Mouse (Mus musculus) G1E (cell line): Measurements from ENCODE around the gene Paxip1. TPM values are rescaled to one million over a fixed set of nuclear protein-coding genes. Genes with fewer than 3 reads are reported as not detected.

ENCODE experiments used
- ATAC-seq: 2 replicates; pipeline ENCODE4 v1.8.0; 2016; ENCODE audit warnings: mild to moderate bottlenecking; ENCODE audit not compliant: insufficient number of reproducible peaks, poor library complexity, low FRiP score, severe bottlenecking; ENCODE audit errors: extremely low read depth
- DNase-seq: peaks from one replicate; pipeline ENCODE4 v3.0.0; 2012; ENCODE audit warnings: low spot score
- H3K27me3 ChIP-seq: 2 replicates; pipeline ENCODE4 v1.6.1; 2012; ENCODE audit warnings: mild to moderate bottlenecking, low read length, inconsistent platforms; ENCODE audit not compliant: insufficient read depth
- H3K36me3 ChIP-seq: replicated peaks from 2 replicates; pipeline ENCODE3; 2012; ENCODE audit warnings: mild to moderate bottlenecking, inconsistent platforms
- H3K4me1 ChIP-seq: 2 replicates; pipeline ENCODE4 v1.6.1; 2012; ENCODE audit warnings: low read depth, low read length, inconsistent platforms, mixed read lengths; ENCODE audit not compliant: insufficient read depth
- H3K4me3 ChIP-seq: 2 replicates; pipeline ENCODE4 v1.5.1; 2012; ENCODE audit warnings: low read depth, mild to moderate bottlenecking, inconsistent platforms, low read length, moderate library complexity, mixed read lengths
- H3K9me3 ChIP-seq: replicated peaks from 2 replicates; pipeline ENCODE4 v1.6.1; 2012; ENCODE audit warnings: inconsistent platforms
- CTCF ChIP-seq: IDR thresholded peaks from 2 replicates; pipeline ENCODE4 v1.5.1; 2012; ENCODE audit warnings: low read depth, low read length, inconsistent platforms, mixed read lengths
- GATA1 ChIP-seq: IDR thresholded peaks from 2 replicates; pipeline ENCODE4 v1.6.1; 2012; ENCODE audit warnings: borderline replicate concordance, low read length, inconsistent platforms, mixed read lengths
- GATA2 ChIP-seq: IDR thresholded peaks from 2 replicates; pipeline ENCODE4 v1.6.1; 2012; ENCODE audit warnings: low read depth, low read length, inconsistent platforms, borderline replicate concordance
- POLR2AphosphoS5 ChIP-seq: IDR thresholded peaks from 2 replicates; pipeline ENCODE4 v1.6.1; 2012; ENCODE audit warnings: low read depth, low read length, inconsistent platforms; ENCODE audit not compliant: insufficient replicate concordance
- TAL1 ChIP-seq: conservative IDR thresholded peaks from 2 replicates; pipeline ENCODE4 v1.6.1; 2012; ENCODE audit warnings: low read depth, low read length, inconsistent platforms, mixed read lengths
- polyA plus RNA-seq: library from polyadenylated mRNA; stranded (reverse); fragments of >175 nt; gene quantifications from 2 replicates; pipeline ENCODE4 v1.2.3, GENCODE M21; 2012
- total RNA-seq, 2 experiments: library from RNA; stranded (forward) in 1 of 2; stranded (reverse) in 1 of 2; fragments of 200-1000 nt in 1 of 2; fragments of >200 nt in 1 of 2; fragmentation: Nextera tagmentation in 1 of 2; gene quantifications; 2 replicates each; pipeline ENCODE4 v1.2.3; 2014 to 2017

Gene Paxip1
- total and polyA plus RNA-seq, 3 experiments = 26.4 to 42.9 (median 30.5) TPM

DNA sequence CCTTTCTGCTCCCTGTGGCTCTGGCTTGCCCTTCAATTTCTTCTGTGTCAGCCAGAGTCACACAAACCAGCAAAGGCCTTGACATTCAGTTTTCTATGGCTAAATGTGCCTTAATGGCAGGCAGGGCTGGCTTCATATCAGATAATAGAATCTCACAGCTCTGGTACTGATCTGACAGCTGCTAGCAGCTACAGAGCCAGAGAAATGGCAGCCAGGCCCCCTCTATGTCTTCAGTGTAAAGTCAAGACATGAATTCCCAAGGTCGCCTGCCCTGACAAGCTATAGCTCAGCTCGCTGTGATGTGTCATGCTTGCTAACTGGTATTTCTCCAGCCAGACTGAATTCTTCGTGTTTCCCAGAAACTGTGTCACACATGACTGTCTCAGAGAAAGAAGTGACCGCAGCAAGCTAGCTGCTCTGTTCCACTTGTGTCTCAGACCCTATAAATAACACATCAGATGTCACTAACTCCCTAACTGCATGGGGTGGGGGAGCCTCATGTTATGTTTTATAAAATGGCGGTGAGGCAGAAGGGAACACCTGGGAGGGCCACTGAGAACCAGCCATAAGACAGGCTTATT is 59.1 kb downstream of the Paxip1 start:
- Histone ChIP-seq H3K9me3 (0 out of 2 replicates have a peak, but pooled peaks cover 3% of the 10 kb centered on the region), H3K4me3 (no peak overlapping the region), H3K4me1 (no peaks in the 10 kb centered on the region), H3K27me3 (peaks cover 34% of the 10 kb centered on the region), H3K36me3 (no peaks in the 10 kb centered on the region)
- TF ChIP-seq CTCF = no peak
- DNase-seq (no peak), ATAC-seq (no peak)

DNA sequence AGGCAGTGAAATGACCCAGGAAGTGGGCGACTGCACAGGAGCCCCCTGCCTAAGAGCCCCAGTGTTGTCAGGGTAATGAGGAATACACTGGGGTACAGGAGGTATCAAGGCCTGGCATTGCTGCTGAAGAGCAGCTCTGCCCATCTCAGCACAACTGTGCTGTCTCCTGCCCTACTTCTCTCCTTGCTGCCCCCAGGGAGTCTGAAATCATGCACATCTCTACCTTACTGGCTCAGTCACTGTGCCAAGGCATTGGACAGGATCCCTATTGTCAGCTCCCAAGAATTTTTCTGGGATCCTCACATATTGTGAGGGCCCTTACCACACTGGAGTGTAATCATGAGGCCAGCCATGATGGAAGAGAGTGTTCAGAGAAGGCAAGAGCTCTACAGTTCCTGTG is 60.1 kb downstream of the Paxip1 start:
- TF ChIP-seq CTCF = no peak
- TF ChIP-seq GATA1 = no peak
- no peak for TF ChIP-seq TAL1
- no peak for TF ChIP-seq POLR2AphosphoS5
- TF ChIP-seq GATA2 = no peak
- ATAC-seq = no peak
- no peak for DNase-seq
- H3K9me3 ChIP-seq = 0 out of 2 replicates have a peak, but pooled peaks cover 3% of the 10 kb centered on the region
- H3K27me3 ChIP-seq = peaks cover 35% of the 10 kb centered on the region
- H3K4me3 ChIP-seq = no peak overlapping the region
- H3K36me3 ChIP-seq = no peaks in the 10 kb centered on the region
- H3K4me1 ChIP-seq = no peaks in the 10 kb centered on the region

DNA sequence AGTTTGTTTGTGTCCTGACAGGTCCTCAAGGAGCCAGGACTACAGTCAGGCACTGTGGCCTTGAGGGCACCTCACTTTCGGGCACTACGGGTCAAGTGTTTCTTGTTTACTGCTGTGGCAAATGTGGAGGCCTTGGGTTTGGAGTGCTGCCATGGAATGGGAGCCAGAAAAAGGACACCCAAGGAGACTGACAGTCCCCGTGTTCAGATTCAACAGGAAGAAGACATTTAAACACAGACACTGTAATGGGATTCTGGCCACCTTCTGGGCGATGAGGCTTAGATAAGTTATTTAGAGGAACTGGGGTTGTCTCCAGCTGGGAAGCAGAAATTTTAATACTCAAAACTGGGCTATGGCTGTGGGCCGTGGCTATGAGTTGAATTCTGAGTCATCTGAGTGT is 60.8 kb downstream of the Paxip1 start:
- Histone ChIP-seq H3K4me3 (no peak overlapping the region), H3K4me1 (no peaks in the 10 kb centered on the region)
- TF ChIP-seq CTCF = no peak
- no peak for TF ChIP-seq GATA2

GRCm38 (mm10) chr5:27724460-27724859 is 67.0 kb downstream of the Paxip1 start:
- no peak for ATAC-seq
- TF ChIP-seq CTCF (peak; percentile 69), TAL1 (no peak)

More for the DNA sequence above, 60.8 kb downstream of the Paxip1 start:
- Histone ChIP-seq H3K36me3 (no peaks in the 10 kb centered on the region), H3K27me3 (peaks cover 40% of the 10 kb centered on the region), H3K9me3 (0 out of 2 replicates have a peak, but pooled peaks cover 3% of the 10 kb centered on the region)
- DNase-seq (no peak), ATAC-seq (no peak)

DNA sequence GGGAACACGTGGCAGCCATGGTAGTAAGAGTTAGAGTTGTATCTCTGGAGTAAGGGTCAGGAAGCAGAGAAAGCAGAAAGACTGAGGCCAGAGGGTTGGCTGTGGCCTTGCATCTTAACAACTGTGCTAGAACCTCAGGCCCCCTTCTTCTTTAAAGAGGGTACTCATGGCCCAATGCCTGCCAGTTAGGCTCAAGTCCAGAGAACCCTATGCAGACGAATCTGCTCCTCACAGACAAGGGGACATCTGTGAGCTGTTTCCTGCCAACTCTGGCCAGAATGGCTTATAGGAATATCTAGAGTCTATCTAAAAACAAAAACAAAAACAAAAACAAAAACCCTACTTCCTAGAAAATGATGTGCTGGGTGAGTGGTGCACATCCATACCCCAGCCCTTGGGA is 72.2 kb downstream of the Paxip1 start:
- H3K4me3 ChIP-seq = no peak overlapping the region
- H3K4me1 ChIP-seq = no peaks in the 10 kb centered on the region; the same call in 1 of the 2 replicates
- H3K36me3 ChIP-seq = no peaks in the 10 kb centered on the region
- no peak for DNase-seq
- no peak for ATAC-seq
- H3K9me3 ChIP-seq = no peaks in the 10 kb centered on the region
- no peak for TF ChIP-seq POLR2AphosphoS5
- no peak for TF ChIP-seq GATA1
- TF ChIP-seq CTCF = no peak
- no peak for TF ChIP-seq TAL1
- TF ChIP-seq GATA2 = no peak
- peaks cover 66% of the 10 kb centered on the region for H3K27me3 ChIP-seq

More at GRCm38 (mm10) chr5:27724460-27724859, 67.0 kb downstream of the Paxip1 start:
- Histone ChIP-seq H3K4me3 (no peak overlapping the region), H3K36me3 (no peaks in the 10 kb centered on the region), H3K27me3 (peaks cover 46% of the 10 kb centered on the region), H3K9me3 (no peaks in the 10 kb centered on the region), H3K4me1 (no peaks in the 10 kb centered on the region)
- DNase-seq = no peak

DNA sequence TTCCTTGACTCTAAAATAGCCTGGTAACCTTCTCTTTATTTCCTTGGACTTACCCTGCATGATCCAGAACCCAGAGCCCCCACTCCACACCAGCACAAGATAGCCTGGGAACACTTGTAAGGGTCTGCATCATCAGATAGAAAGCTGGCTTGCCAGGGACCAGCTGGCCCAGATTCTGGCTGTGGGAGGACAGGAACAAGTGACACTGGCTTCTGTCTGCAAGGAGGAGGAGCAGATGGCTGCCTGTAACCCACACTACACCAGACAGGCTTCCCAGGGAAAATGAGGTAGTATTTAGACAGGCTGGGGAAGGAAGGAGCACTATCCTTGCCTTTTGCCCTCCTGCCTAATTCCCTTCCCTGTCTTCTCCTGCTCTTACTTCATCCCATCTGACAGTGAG is 74.2 kb downstream of the Paxip1 start:
- no peak overlapping the region for H3K4me3 ChIP-seq
- peaks cover 59% of the 10 kb centered on the region for H3K27me3 ChIP-seq
- H3K9me3 ChIP-seq = no peaks in the 10 kb centered on the region
- DNase-seq (no peak), ATAC-seq (no peak)
- H3K4me1 ChIP-seq = no peaks in the 10 kb centered on the region; the same call in 1 of the 2 replicates
- no peaks in the 10 kb centered on the region for H3K36me3 ChIP-seq
- TF ChIP-seq GATA2 = no peak
- TF ChIP-seq GATA1 = no peak
- no peak for TF ChIP-seq TAL1
- TF ChIP-seq POLR2AphosphoS5 = no peak
- no peak for TF ChIP-seq CTCF

GRCm38 (mm10) chr5:27716026-27716425 is 75.5 kb downstream of the Paxip1 start:
- peaks cover 69% of the 10 kb centered on the region for H3K27me3 ChIP-seq
- no peaks in the 10 kb centered on the region for H3K9me3 ChIP-seq
- no peaks in the 10 kb centered on the region for H3K36me3 ChIP-seq
- H3K4me3 ChIP-seq = no peak overlapping the region
- peaks cover 9% of the 10 kb centered on the region for H3K4me1 ChIP-seq
- TF ChIP-seq CTCF (no peak), POLR2AphosphoS5 (no peak), TAL1 (no peak), GATA1 (no peak), GATA2 (no peak)
- ATAC-seq = no peak
- DNase-seq = no peak
